Mouse (Mus musculus): ENCODE measurements around the gene Mia. TPM values are rescaled to one million over a fixed set of nuclear protein-coding genes. Genes with fewer than 3 reads are reported as not detected.

The Mia gene
- total and polyA plus RNA-seq, 3 experiments = 0.44 to 2.0 (median 1.1) TPM

- TF ChIP-seq ETS1 (conservative IDR thresholded peaks at IDR 0.05; ENCODE audit: low read depth, low read length) = peak; percentile 69
- no peak for TF ChIP-seq USF2 (conservative IDR thresholded peaks at IDR 0.05; ENCODE audit: low read depth, low read length)
- peak; percentile 57 for TF ChIP-seq MEF2A (IDR thresholded peaks at IDR 0.05; ENCODE audit: borderline replicate concordance, low read depth, low read length)
- peak; percentile 96 for TF ChIP-seq NELFE (IDR thresholded peaks at IDR 0.05; ENCODE audit: low read depth, low read length)
- peak; percentile 69 for TF ChIP-seq HCFC1 (IDR thresholded peaks at IDR 0.05; ENCODE audit: low read depth, low read length)
- no peak for TF ChIP-seq CHD1 (IDR thresholded peaks at IDR 0.05; ENCODE audit: low read depth, low read length)
- peak; percentile 94 for TF ChIP-seq SIN3A (IDR thresholded peaks at IDR 0.05; ENCODE audit: low read length)
- 0 out of 2 replicates have a peak, but pooled peaks have one; percentile 35 for TF ChIP-seq MYC (IDR thresholded peaks at IDR 0.05; ENCODE audit: low read depth, low read length)
- TF ChIP-seq EP300 (IDR thresholded peaks at IDR 0.05; ENCODE audit: low read length) = no peak
- no peak for TF ChIP-seq USF1 (IDR thresholded peaks at IDR 0.05; ENCODE audit: low read depth, low read length)
Observed at GRCm38 (mm10) chr7:27228281-27228821, 47.4 kb upstream of the Mia start, which contains the start of gene Itpkc (continued).

GRCm38 (mm10) chr7:27227676-27228075, 46.7 kb upstream of the Mia start:
- no peaks in the 10 kb centered on the region for H3K27me3 ChIP-seq (replicated peaks)
- H3K27ac ChIP-seq (ENCODE audit: insufficient read depth, low read depth) = peak overlapping the region; percentile 20; the same call in 1 of the 2 replicates
- H3K9ac ChIP-seq (ENCODE audit: insufficient read depth, low read depth) = peak overlapping the region; percentile 66
- H3K4me1 ChIP-seq (ENCODE audit: control insufficient read depth in 1 of 2, insufficient read depth in 2 of 2) = peaks cover 24 to 62% of the 10 kb centered on the region in 2 experiments
- in situ Hi-C loops (cut with MboI; ENCODE audit: low pct_ligation_motif_present, low pct_unique_long_range_greater_than_20kb, low sequenced_read_pairs) = loop anchor here (5.0 kb wide), 2 partner anchors 35 to 65 kb away; no protein-coding TSS in a partner anchor
- peak overlapping the region; percentile 78 for H3K4me2 ChIP-seq (ENCODE audit: insufficient read depth, low read depth, poor library complexity, severe bottlenecking)
- peaks cover 0 to 18% of the 10 kb centered on the region in 2 experiments for H3K36me3 ChIP-seq (replicated peaks in 1 of 2; ENCODE audit: control insufficient read depth in 1 of 2, insufficient read depth in 1 of 2, low read length in 1 of 2)
- TF ChIP-seq NRF1 (IDR thresholded peaks at IDR 0.05; ENCODE audit: low read depth, low read length) = no peak
- no peak for TF ChIP-seq USF2 (conservative IDR thresholded peaks at IDR 0.05; ENCODE audit: low read depth, low read length)
- no peak for TF ChIP-seq ZMIZ1 (IDR thresholded peaks at IDR 0.05; ENCODE audit: low read depth, low read length)
- TF ChIP-seq MYC (IDR thresholded peaks at IDR 0.05; ENCODE audit: low read depth, low read length) = no peak
- TF ChIP-seq JUND (conservative IDR thresholded peaks at IDR 0.05; ENCODE audit: low read depth, low read length) = no peak
- TF ChIP-seq MXI1 (IDR thresholded peaks at IDR 0.05; ENCODE audit: low read depth, low read length) = no peak
- TF ChIP-seq ZC3H11A (IDR thresholded peaks at IDR 0.05; ENCODE audit: low read depth, low read length) = no peak
- TF ChIP-seq MAX (IDR thresholded peaks at IDR 0.05; ENCODE audit: low read length) = no peak
- no peak for TF ChIP-seq USF1 (IDR thresholded peaks at IDR 0.05; ENCODE audit: low read depth, low read length)
- no peak for TF ChIP-seq ETS1 (conservative IDR thresholded peaks at IDR 0.05; ENCODE audit: low read depth, low read length)
- no peak for TF ChIP-seq BHLHE40 (IDR thresholded peaks at IDR 0.05; ENCODE audit: low read depth, low read length)
- no peak for TF ChIP-seq JUN (IDR thresholded peaks at IDR 0.05; ENCODE audit: insufficient read depth, low read depth, low read length)
- TF ChIP-seq SIN3A (IDR thresholded peaks at IDR 0.05; ENCODE audit: low read length) = no peak
- no peak for TF ChIP-seq MAFK (IDR thresholded peaks at IDR 0.05; ENCODE audit: insufficient replicate concordance, low read length)
- no peak for TF ChIP-seq TCF12 (IDR thresholded peaks at IDR 0.05; ENCODE audit: low read depth, low read length)
- no peak for TF ChIP-seq TBP (conservative IDR thresholded peaks at IDR 0.05; ENCODE audit: low read depth, low read length)
- no peak for TF ChIP-seq UBTF (IDR thresholded peaks at IDR 0.05; ENCODE audit: low read depth, low read length)
- TF ChIP-seq CHD1 (IDR thresholded peaks at IDR 0.05; ENCODE audit: low read depth, low read length) = no peak
- TF ChIP-seq ZKSCAN1 (IDR thresholded peaks at IDR 0.05; ENCODE audit: borderline replicate concordance, low read depth, low read length) = no peak
- dilution Hi-C loops (cut with MboI; ENCODE audit: extremely low pct_ligation_motif_present, extremely low pct_unique_long_range_greater_than_20kb, low sequenced_read_pairs) = no loop called here
- DNase-seq (ENCODE audit: extremely low read depth) = no peak
- no peaks in the 10 kb centered on the region for H3K9me3 ChIP-seq (replicated peaks; ENCODE audit: low read length)
- H3K79me2 ChIP-seq (replicated peaks; ENCODE audit: control insufficient read depth, extremely low read depth, insufficient read depth, poor library complexity, severe bottlenecking) = peaks cover 14% of the 10 kb centered on the region; the same call in 1 of the 2 replicates
- peak overlapping the region; percentile 78 to 86 (median 81) for H3K4me3 ChIP-seq (replicated peaks in 1 of 3; ENCODE audit: low read depth in 2 of 3, low read length in 2 of 3, poor library complexity in 1 of 3)
